Mouse (Mus musculus) left cerebral cortex, postnatal 36 days (tissue): ENCODE data around the gene Kdsr. TPM values are rescaled to one million over a fixed set of nuclear protein-coding genes. Genes with fewer than 3 reads are reported as not detected.
"Not testable (repeated sequence)": the region's sequence is repeated elsewhere in the genome, so short reads cannot be mapped to it uniquely, and the experiment has no call there.

Source experiments
- DNase-seq, 2 experiments: peaks; one replicate each; pipeline ENCODE4 v3.0.0; 2021 to 2022; ENCODE audit warnings: low spot score in 2 of 2, mixed read lengths in 1 of 2
- intact Hi-C: fragments of 180-260 bp; cut with DNase I; formaldehyde crosslinking; loops from one replicate; pipeline ENCODE4 v1.15.1; 2025
- total RNA-seq, 2 experiments: library from RNA; stranded (reverse); gene quantifications; 2 replicates each; pipeline ENCODE4 v1.2.3; 2021

Kdsr gene
- total RNA-seq, 2 experiments from 2014 or later: 24.4 to 29.9 TPM

- intact Hi-C loops: no loop called here
- no peak for DNase-seq
Observed at GRCm38 (mm10) chr1:106748555-106749315, 10.8 kb downstream of the Kdsr start.

DNA sequence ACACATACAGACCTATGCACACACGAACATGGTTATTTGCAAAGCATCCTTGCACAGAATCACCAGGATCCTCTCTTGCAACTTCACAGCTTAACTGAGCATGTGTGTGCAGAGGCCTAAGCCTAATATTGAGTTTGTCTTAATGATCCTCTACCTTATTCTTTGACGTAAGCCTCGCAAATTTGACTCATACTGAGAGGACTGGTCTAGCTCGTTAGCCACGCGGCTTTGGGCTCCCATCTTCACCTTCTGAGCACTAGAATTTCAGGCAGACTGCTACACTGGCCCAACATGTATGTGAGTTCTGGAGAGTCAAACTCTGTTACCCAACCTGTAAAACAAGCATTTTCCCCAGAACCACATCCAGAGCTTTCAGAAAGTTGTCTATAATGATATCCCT, 16.5 kb downstream of the Kdsr start:
- intact Hi-C loops: no loop called here

DNA sequence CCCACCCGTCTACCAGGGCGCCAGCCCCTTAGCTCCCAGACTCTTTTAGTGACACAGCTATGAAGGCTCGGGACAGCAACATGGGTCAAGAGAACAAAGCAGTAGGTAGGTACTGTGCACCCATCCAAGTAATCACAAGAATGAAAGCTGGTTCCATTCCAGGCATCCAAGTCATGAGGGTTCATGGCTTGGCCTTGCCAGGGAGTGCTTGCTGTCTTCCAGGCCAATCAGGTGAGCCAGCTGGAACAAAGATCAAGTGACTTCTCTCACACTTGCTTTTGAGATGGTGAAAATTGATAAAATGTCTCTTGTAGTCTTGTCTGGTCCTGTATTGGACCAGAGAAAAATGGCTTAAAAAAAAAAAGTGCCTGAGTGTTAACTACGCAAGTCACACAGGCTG, 18.8 kb downstream of the Kdsr start:
- DNase-seq: no peak
- intact Hi-C loops: no loop called here

More for the DNA sequence above, 16.5 kb downstream of the Kdsr start:
- no peak for DNase-seq

DNA sequence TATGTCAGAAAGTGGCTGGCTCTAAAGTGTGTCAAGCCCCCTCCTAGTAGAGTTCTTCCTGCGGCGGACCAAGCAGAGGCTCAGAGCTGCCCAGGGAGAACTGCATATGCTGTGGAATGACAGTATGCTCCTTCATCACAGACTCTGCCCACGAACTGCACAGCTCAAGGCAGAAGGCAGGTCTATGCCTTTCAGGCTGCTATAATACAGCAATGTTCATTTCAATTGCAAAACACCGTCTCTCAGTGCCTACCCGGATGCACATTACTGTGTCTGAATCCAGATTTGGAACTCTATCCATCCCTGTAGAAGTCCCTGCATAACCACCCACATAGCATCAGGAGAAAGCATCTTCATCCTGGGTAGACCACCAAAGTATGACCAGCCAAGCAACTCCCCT, 19.7 kb downstream of the Kdsr start:
- intact Hi-C loops: no loop called here
- DNase-seq: no peak

DNA sequence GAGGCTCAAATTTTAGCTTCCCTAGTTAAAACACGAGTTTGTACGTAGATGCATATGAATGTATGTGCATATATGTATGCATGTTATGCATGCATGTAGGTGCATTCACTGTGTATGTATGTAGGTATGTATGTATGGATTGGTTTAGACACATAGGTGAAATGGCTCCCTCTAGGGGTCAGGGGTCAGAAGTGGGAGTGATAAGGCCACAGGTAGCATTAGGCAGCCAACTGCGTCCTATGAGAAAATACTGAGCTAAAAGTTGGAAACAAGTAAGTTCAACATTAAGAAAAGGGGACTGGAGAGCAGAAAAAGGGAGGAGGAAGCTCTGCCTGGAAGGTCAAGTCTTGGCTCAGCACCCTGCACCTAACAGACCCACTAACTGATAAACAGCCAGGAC, 21.4 kb downstream of the Kdsr start:
- intact Hi-C loops: no loop called here

DNA sequence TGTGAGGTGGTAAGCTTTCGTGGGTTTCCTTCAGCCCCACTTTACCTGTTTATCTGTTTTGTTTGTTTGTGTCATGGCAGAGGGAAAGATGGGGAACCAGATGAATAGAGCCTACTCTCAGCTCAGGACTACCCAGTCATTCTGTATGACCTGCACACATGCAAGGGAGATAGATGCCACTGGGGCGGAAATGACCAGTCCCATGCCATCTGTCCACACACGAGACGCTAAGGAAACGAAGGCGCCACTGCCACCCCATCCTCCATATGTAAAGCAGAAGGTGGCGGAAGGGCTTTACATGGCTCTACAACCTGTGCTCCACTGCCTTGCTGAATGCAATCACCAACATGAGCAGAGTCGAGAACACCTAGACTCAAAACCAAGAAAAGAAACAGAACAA, 23.3 kb downstream of the Kdsr start:
- no peak for DNase-seq
- intact Hi-C loops: no loop called here

More for the DNA sequence above, 21.4 kb downstream of the Kdsr start:
- DNase-seq: no peak

- no peak for DNase-seq
- intact Hi-C loops: no loop called here
Observed at GRCm38 (mm10) chr1:106735586-106735985, 23.9 kb downstream of the Kdsr start.

DNA sequence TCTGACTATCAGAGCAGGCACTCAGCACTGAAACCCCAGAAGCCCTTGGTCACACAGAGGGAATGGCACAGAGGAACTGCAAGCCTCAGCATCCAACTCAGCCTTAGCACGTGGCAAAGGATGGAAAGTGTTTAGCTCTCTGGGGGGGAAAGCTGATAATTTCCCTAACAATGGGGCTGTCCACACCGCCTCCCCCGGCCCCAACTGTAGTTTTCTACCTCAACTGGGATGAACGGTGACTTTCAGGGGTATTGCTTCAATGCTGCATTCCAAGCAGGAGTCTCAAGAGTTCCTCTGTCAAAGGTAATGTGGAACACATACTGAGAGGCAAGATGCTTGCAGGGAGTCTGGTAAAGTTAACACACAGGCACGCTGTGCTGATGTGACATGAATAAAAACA, 37.5 kb downstream of the Kdsr start:
- no peak for DNase-seq
- intact Hi-C loops: no loop called here

GRCm38 (mm10) chr1:106717736-106718135, 41.8 kb downstream of the Kdsr start:
- not testable (repeated sequence) for DNase-seq
- intact Hi-C loops: loop anchor here (1.0 to 10.0 kb wide), 4 partner anchors 207 to 643 kb away; partner anchors contain the start of gene Phlpp1

DNA sequence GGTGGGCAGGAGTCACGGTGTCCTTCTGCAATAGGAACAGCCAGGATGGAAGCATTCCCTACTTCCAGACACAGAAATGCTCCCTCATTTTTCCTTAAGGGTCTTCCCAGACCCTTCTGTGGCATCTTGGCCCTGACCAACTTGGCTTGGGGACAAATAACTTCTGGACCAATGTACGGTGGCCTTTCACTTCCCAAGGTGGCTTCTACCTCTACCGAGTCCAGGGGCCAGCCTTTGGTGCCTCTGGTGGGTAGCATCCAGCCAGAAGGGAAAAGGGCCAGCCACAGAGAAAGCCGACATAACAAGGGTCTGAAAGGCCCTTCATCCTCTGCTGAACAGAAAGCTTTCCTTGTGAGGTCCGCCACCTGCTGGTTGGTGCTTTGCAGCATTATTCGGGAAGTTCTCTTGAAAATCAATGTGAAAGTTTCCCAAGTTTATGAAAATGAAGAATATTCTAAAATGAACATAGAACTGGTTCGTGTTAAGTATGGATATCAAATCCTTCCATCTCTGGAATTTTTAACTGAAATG, 42.4 kb downstream of the Kdsr start:
- DNase-seq: peak; percentile 63
- intact Hi-C loops: loop anchor here (1.0 to 10.0 kb wide), 4 partner anchors 206 to 642 kb away; partner anchors contain the start of gene Phlpp1

GRCm38 (mm10) chr1:106716141-106716540, 43.4 kb downstream of the Kdsr start:
- intact Hi-C loops: loop anchor here (2.0 to 10.0 kb wide), 3 partner anchors 205 to 641 kb away; partner anchors contain the start of gene Phlpp1
- no peak for DNase-seq

GRCm38 (mm10) chr1:106715111-106716083, 44.1 kb downstream of the Kdsr start:
- no peak for DNase-seq
- intact Hi-C loops: loop anchor here (2.0 to 10.0 kb wide), 3 partner anchors 205 to 641 kb away; partner anchors contain the start of gene Phlpp1

DNA sequence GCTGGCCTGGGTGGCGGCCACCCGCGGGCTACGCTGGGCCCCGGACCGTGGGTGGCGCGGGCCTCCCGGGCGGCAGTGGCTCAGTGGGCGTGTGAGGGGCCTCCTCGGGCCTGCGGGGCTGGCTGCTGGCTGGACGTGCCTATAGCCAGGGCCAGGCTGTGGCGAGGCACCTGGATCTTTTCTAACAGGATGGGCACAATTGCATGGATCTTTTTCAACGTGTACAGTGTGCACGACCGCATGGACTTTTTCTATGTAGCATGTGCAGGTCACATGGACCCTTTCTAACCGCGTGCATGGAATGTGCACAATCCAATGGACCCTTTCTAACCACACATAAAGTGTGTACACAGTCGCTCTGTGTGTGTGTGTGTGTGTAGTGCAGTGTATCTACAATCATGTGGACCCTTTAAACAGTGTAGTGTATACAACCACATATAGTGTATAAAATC, 45.0 kb downstream of the Kdsr start:
- intact Hi-C loops: loop anchor here (1.0 to 10.0 kb wide), 4 partner anchors 87 to 640 kb away; partner anchors contain the start of gene Phlpp1
- DNase-seq: no peak

DNA sequence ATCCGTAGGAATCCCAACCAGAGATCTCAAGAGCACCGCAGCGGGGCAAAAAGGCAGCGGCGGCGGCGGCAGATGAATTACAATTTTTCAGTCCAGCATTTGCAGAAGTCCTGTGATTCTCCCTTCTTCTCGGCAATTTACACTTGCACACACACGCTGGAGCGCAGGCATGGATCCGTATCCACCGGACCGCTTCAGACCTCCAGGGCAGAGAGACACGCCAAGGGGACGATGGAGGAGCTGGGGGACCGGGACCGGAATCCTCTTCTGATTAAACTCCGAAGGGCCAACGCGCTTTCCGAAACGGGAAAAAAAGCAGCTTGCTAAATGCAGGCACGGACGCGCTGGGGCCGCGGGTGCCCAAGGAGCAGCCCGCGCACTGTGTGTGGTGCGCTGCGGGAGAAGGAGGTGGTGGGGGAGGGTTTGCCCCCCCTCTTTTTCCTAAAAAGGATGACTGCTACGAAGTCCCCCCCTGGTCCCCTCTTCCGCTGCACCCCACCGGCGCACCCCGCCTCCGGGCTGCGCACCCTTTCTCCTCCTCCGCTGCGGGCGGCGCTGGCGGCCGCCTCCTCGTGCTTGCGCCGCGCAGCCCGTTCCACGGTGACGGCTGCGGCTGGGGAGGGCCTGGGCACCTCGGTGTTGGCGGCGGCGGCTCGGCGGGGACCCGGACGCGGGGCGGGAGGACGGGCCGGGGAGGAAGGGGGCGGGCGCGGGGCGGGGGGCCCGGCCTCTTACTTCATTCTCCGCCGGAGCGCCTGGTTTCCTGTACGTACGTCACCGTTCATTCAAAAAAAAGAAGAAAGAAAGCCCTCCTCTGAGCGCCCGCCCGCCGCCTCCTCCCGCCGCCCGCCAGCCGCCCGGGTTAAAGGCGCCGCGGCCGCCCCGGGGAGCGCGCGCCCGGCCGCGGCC, 45.7 kb downstream of the Kdsr start, which contains the start of gene Bcl2:
TSS of gene Bcl2 (minus strand) at position 654 of the 909 bp plus-strand sequence.
- intact Hi-C loops: loop anchor here (1.0 to 10.0 kb wide), 4 partner anchors 87 to 639 kb away; partner anchors contain the start of gene Phlpp1
- DNase-seq: peak; percentile 75 to 84

DNA sequence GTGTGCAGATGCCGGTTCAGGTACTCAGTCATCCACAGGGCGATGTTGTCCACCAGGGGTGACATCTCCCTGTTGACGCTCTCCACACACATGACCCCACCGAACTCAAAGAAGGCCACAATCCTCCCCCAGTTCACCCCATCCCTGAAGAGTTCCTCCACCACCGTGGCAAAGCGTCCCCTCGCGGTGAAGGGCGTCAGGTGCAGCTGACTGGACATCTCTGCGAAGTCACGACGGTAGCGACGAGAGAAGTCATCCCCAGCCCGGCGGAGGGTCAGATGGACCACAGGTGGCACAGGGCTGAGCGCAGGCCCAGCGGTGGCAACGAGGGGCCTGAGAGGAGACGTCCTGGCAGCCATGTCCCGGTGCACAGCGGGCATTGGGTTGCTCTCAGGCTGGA, 47.2 kb downstream of the Kdsr start:
- peak; percentile 50 to 56 for DNase-seq
- intact Hi-C loops: loop anchor here (5.0 to 10.0 kb wide), 3 partner anchors 85 to 638 kb away; partner anchors contain the start of gene Phlpp1

DNA sequence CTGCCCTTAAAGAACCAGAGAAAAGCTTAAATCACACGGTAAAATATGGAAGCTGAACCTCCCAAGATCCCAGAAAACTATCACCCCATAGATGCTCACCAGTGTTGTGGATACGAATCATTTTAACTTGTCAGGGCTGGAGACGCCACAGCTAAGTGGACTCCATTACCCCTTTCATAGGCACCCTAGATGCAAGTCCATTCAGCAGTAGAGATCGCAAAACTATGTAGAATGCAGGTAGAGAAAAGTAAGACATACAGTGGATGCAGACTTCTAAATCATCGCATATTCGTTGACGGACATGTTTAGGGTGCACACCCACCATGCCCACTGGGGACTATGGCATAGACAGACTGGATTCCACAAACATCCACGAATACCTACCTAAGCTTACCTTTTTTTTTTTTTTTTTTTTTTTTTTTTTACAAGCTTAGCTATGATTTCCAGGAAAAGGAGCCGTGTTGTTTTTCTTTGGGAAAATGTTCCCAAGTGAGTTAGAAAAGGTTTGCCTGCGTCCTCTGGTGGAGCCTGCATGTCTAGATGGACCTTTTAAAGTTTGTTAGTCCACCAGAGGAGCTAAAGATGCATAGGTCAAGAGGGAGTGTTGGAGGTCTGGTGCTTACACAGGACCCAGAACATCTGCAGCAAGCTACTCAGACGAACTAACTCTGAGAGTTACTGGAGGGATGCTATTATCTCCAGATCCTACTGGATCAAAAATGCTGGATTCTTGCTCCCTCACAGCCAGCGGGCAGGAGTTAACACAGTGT, 48.0 kb downstream of the Kdsr start:
- intact Hi-C loops: loop anchor here (5.0 to 10.0 kb wide), 3 partner anchors 84 to 637 kb away; partner anchors contain the start of gene Phlpp1
- DNase-seq: no peak

DNA sequence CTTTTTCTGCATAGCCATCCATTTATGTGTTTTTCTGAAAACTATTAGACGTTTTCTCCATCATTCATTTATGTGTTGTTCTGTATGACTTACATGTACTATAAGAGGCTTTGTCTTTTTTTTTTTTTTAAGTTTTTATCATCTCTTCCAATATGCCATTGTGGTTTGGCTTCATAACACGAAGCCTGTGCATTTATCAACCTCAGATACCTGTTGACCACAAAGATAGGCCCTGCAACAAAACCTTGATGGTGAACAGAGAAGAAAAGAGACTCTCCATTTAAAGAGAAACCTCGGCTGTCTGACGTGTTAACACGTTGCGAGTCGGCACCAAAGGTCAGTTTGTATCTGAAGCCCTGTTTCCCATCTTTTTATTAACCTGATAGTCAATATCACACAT, 49.3 kb downstream of the Kdsr start:
- intact Hi-C loops: loop anchor here (5.0 to 10.0 kb wide), 3 partner anchors 83 to 635 kb away; partner anchors contain the start of gene Phlpp1

More for the DNA sequence above, 49.3 kb downstream of the Kdsr start:
- DNase-seq: no peak
